In genomic region chr10:29354183-29354582, GRCm38 (mm10) we compare ENCODE assay signal across 8 mouse cellular contexts. TPM values are rescaled to one million over a fixed set of nuclear protein-coding genes. Genes with fewer than 3 reads are reported as not detected.
DNase-seq lines count a peak whose midpoint lies in the region; ATAC-seq and TF ChIP-seq lines count a peak whose summit lies in the region.
"Had no signal": no experiment of that assay in that cellular context is flagged by ENCODE, and none has a peak within 500 bp of the region (broad histone marks: within the 10 kb centered on the region; RNA-seq: fewer than 3 reads in every experiment).

No protein-coding gene starts in this region.

- ATAC-seq in midbrain, postnatal 0 days (ENCODE audit: low FRiP score), result no peak

- H3K27me3 ChIP-seq in midbrain, postnatal 0 days (ENCODE audit: insufficient read depth, low read length), result no peaks in the 10 kb centered on the region

- peak; percentile 86 for DNase-seq in brain, adult 2 months (ENCODE audit: low read depth, low spot score)
- peak; percentile 32 for DNase-seq in cerebellum, adult 9-11 months
- peak; percentile 36 to 60 for DNase-seq in layer of hippocampus, adult 8-10 months (ENCODE audit: low spot score in 2 of 2)
- peak; percentile 30 for DNase-seq in midbrain, postnatal 0 days (ENCODE audit: low spot score)
- DNase-seq in natural killer cell, adult 2 months (ENCODE audit: low spot score in 2 of 2), result no peak
- DNase-seq in spleen, postnatal 36 days (ENCODE audit: low spot score in 2 of 2), result no peak
- DNase-seq in lung, postnatal 4 days, result no peak

- no peak overlapping the region for H3K4me3 ChIP-seq in midbrain, postnatal 0 days (ENCODE audit: low read depth, low read length)

- no peak overlapping the region for H3K4me2 ChIP-seq in midbrain, postnatal 0 days (ENCODE audit: low read depth, low read length, poor library complexity, severe bottlenecking)

- no peak overlapping the region for H3K9ac ChIP-seq in midbrain, postnatal 0 days (replicated peaks; ENCODE audit: low read length, poor library complexity, severe bottlenecking)

- peaks cover 5% of the 10 kb centered on the region; the same call in 1 of the 2 replicates for H3K36me3 ChIP-seq in midbrain, postnatal 0 days (ENCODE audit: insufficient read depth, low read length)

- no peak for TF ChIP-seq CTCF in midbrain, postnatal 0 days (IDR thresholded peaks at IDR 0.05)

- no peak overlapping the region for H3K27ac ChIP-seq in midbrain, postnatal 0 days (ENCODE audit: low read depth, low read length)
- H3K27ac ChIP-seq: macrophage had no signal

- H3K9me3 ChIP-seq in midbrain, postnatal 0 days (ENCODE audit: low read length), result no peaks in the 10 kb centered on the region

- whole genome bisulfite sequencing in midbrain, postnatal 0 days, result 41% methylated on average over 7 of the region's 7 CpGs

- H3K4me1 ChIP-seq in midbrain, postnatal 0 days (ENCODE audit: insufficient read depth, low read length), result no peaks in the 10 kb centered on the region; the same call in 1 of the 2 replicates

RNA-seq across cellular contexts. Expression of gene Rnf146, which starts 8.1 kb away (rescaled TPM):
- total RNA-seq in layer of hippocampus, adult 8-10 months (2022), result 100 to 1,000 TPM in 2 of 4 experiments, 10 to 100 TPM in 2; 90.8 to 103 (median 97.6) TPM
- 45.2 and 57.0 TPM in 2 replicates for total RNA-seq in midbrain, postnatal 0 days (2014; rRNA removed)
- polyA plus RNA-seq in midbrain, postnatal 0 days (2015; fragmentation: Nextera tagmentation; extraction: Ambion mirVana), result 58.1 and 62.6 TPM in 2 replicates

RNA-seq across cellular contexts. Expression of gene Echdc1, which starts 41.2 kb away (rescaled TPM):
- total RNA-seq in layer of hippocampus, adult 8-10 months (2022), result 10 to 100 TPM; 29.0 to 42.3 (median 33.7) TPM
- 11.4 and 15.3 TPM in 2 replicates for total RNA-seq in midbrain, postnatal 0 days (2014; rRNA removed)
- 26.2 and 28.6 TPM in 2 replicates for polyA plus RNA-seq in midbrain, postnatal 0 days (2015; fragmentation: Nextera tagmentation; extraction: Ambion mirVana)

Comparison
In these comparisons a context has a peak if more than half of its experiments do, and no peak if none do; other contexts are left out.
1. DNase-seq: peak in brain, adult 2 months (single experiment), cerebellum, adult 9-11 months (single experiment), layer of hippocampus, adult 8-10 months (2 of 2) and midbrain, postnatal 0 days (single experiment); none in natural killer cell, adult 2 months (0 of 2), spleen, postnatal 36 days (0 of 2) and lung, postnatal 4 days (0 of 2).